Mouse (Mus musculus) embryo, embryonic 10 days (tissue): Measurements from ENCODE around the gene Rpl10-ps3.

ENCODE experiments used
- DNase-seq: peaks from one replicate; pipeline ENCODE4 v3.0.0-alpha.2; 2015; ENCODE audit warnings: low spot score

Gene Rpl10-ps3

DNA sequence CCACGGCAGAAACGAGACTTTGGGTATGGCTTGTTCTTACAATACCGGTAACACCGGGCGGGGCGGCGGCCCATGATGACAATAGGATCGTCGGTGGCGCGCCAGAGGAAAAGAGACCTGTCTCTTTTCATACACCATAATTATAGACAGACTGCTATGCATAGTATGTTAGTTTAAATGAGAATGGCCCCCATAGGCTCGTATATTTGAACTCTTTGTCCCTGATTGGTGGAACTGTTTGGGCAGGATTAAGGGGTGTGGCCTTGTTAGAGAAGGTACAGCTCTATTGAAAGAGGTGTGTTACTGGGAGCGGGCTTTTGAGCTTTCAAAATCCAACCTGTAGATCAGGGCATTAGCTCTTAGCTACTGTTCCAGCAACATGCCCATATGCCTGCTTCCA is at the start of gene Rpl10-ps3:
Rpl10-ps3 (minus strand) TSS at position 101 of the 400 bp plus-strand sequence.
- DNase-seq = no peak

DNA sequence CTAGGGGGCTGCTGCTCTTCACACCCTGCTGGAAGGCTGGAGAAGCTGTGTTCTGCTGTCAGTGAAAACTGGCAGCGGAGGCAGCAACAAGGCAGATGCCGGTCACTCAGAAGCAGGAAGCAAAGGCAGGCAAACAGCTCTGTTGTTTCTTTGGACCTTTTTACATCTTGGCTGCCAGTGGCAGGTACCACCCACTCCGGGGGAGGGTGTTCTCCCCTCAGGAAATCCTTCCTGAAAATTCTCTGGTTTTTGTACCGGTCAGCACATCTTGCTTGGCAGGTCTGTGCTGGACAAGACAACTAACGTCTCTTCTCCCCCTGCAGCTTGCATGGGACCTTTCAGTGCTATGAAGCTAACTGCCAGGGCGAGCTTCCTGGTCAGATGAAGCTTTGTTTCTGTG is 30.8 kb upstream of the Rpl10-ps3 start:
- no peak for DNase-seq

DNA sequence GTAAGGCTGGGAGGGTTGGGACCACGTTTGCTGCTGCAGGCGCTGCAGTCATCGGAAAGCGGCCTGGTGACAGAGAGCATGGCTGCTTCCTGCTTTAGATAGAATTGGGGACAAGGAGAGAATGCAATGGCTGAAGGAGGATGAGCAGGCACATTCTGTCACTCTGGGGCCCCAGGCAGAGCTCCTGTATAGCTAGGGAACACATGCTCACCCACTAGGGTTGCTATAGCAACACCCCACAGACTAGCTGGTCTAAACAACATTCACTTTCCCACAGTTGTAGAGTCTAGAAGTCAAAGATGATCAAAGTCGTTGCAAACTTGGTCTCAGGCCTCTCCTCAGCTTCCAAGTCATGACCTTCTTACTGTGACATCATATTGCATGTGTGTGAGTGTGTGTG is 29.9 kb upstream of the Rpl10-ps3 start:
- no peak for DNase-seq

DNA sequence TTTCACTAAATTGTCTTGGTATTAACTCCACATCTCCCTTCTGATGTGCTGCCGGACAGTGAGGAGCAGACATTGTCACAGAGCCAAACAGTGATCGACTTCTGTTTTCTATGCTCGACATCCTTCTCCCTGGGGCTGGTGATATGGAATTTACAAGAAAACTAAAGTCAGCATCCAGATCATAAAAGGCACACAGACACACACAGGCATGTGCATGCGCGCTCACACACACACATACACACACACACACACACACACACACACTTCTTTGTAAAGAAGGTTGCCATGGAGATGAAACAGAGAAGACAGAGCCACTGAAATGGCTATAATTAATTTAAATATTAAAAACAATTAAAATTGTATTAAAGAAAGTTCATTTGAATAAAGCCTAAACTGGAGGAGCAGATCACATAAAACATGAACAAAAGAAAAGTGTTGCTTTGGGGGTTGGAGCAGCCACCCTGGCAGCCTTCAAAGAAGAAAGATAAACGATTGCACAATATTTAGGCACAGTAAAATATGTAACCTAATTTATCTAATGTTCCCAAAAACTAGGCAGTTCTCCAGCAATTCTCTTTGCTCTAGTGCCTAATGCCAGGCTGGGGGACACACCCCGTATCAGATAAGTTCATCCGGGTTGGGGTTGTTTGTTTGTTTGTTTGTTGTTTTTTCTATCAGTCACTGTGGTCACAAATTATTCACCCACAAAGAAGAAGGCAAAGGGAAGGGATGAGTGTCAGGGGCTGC is 24.0 kb upstream of the Rpl10-ps3 start:
- DNase-seq = no peak

DNA sequence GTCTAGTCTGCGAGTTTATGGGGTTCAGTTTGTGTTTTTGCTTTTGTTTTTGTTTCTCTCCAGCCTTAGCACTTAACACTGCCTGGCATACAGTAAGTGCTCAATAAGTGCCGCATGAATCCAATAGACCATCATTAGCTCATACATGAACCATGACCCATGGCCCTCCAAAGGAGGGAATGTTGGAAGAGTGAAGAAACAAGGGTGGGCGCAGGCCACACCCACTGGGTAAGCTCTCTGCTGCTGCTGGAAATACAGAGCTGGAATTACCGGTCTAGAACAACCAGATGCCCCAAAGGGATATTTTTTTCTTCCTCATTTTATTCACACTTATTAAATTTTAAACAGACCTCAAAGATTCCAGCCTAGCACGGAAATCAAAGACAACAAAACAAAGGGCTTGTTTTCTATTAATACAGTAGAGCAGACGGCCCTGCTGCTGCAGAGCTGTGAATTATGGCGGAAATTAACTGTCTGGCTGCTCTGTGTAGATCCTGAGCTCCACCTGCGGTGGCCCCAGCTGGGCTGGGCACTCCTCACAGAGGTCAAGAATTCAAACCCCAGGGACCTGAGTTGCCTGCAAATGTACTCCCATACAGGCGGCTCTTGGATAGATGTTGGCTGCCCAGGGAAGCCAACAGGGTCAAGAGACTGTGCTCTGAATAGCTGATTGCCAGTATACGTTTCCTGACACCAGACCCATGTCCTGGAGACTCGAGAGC is 20.5 kb upstream of the Rpl10-ps3 start:
- DNase-seq = no peak

DNA sequence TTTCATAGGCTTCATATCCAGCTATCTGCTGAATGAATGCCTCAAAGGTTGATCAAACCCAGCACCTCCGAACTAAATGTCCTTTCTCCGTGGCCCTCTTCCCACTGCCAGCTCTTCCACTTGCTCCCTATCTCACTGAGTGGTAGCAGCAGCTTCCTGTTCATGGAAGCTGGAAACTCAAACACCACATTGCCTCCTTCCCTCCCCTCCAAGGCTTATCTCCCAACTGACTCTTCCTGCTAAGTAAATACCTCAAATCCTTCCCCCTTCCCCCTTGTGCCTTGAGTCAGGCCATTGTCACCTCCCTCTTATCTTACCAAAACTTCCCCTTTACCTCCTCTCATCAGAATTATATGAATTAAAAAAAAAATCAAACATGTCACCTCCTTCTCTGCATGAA is 19.2 kb upstream of the Rpl10-ps3 start:
- DNase-seq = no peak

DNA sequence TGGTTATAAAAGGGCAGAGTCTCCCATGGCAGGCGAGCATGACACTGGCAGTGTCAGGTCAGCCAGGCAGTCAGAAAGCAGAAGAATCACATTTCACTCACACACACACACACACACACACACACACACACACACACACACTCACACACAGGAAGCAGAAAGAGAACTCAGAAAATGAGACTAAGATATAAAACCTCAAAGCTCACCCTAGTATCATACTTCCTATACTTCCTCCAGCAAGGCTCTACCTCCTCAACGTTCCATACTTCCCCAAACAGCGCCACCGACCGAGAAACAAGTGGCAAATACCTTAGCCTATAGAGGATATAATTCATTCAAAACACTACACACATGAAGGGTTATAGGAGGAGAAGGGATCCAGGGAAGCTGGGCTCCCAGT is 18.5 kb upstream of the Rpl10-ps3 start:
- no peak for DNase-seq

DNA sequence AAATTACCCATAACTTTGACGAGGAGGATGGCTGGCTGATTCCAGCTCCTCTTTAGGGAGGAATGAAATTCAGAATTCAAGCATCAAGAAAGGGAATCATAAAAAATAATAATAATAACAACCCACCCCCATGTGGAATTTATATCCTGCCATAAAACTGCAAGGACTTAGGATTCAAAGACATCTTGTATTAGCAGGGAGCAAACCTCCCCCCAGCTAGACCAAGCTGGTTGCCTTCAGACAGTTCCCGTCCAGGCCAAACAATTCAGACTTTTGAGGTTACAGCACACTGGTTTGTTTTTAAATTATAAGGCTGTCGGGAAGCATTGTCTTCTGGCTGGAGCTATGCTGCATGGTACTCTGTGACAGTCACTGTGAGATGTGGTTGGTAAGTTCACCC is 17.8 kb upstream of the Rpl10-ps3 start:
- DNase-seq = no peak

DNA sequence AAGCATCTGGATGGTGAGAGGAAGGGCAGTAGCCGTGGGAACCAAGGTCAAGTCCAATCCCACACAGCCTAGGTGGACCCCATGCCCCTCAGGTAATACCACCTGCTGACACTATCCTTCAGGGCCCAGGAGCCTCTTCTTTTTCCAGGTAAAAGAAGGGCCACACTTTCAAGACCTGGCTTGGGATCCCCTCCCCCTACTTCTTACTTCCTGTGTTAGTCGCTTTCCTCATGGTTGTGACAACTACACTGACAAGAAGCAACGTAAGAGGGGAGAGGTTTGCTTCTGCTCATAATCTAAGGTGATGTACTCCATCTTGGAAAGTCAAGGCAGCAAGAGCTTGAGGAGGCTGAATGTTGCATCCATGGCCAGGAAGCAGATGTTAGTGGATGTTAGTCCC is 15.6 kb upstream of the Rpl10-ps3 start:
- no peak for DNase-seq

DNA sequence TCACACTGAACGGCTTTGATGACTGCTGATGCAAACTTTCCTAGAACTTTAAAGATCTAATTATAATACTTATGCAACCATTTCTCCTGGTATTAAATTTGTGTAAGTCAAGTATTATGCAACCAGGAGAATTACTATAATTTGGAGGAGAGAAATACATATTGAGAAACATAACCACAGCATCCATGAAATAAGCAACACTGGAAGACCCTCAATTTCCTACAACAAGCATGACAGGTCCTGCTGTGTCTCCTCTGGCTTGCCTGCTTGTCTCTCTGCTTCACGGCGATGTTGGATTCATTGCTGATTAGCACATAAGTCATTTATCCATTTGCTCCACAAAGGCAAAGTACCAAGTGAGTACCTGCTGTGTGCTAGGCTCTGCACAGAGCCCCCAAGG is 12.6 kb upstream of the Rpl10-ps3 start:
- no peak for DNase-seq

DNA sequence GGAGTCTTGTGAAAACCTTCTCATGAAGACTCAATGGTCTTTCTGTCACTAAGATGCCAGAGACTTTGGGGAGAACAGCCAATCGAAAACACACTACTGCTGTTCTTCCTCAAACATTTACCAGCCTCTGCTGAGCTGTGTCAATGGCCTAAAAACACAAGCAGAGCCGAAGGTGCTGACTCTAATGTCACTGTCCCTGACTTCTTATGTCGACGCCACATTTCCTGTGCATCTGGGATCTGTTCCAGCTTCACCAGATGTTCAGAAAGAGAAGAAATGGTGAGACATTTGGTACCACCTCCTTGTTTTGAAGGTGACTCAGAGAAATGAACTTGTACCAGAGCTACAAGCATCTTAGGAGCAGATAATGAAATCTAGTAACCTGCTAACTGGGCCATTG is 7.0 kb upstream of the Rpl10-ps3 start:
- no peak for DNase-seq

DNA sequence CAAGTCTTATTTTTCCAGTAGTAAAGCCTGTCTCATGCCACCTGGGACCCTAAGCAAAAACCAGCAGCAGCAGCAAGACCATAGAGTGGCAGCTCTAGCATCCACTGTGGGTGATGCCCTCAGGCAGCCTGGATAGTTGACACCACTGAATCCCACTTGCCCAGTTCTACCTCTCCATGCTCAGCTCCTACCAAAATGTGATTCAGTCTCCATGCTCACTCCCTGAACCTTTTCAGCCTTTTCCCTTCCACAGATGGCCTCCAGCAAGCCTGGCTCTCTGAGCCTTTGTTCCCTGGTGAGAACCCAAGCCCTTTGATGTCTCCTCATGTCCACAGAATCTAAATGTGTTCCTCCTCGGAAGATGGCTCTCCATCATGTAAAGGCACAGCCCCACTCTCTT is 5.8 kb upstream of the Rpl10-ps3 start:
- DNase-seq = no peak

DNA sequence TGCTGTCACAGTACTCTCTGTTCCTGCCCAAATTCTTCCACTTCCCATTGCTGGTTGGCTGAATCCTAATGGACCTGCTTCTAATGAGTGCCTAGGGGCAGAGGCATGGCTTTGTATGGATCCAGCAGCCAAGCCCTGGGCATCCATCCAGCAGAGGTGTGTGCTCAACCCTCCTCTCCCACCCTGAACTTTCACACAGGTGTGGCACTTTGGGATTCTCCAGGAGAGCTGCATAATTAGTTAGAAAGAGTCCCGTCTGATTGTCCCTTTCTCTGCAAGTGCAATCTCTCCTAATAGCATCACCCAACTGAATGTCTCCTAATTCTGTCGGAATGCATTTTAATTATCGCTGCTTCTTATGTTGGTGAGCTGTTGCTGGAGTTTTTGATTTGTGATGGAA is 4.4 kb upstream of the Rpl10-ps3 start:
- DNase-seq = no peak

DNA sequence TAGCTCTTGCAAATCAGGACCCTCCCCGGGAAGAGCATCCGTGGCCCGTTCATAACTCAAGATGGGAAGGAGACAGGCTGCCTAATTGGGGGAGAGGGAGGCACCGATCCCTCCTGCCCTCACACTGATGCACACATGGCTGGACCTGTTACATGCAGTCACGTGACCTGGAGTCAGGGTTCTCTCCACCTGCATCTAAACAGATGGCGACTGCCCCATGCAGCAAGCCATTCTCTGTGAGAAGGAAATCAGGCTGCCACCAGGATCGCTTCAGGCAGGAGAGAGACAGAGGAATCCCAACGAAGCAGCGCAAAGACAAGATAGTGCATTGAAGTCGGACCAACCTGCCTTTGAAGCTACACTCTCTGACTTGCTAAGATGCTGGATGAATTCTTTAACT is 3.5 kb upstream of the Rpl10-ps3 start:
- no peak for DNase-seq

DNA sequence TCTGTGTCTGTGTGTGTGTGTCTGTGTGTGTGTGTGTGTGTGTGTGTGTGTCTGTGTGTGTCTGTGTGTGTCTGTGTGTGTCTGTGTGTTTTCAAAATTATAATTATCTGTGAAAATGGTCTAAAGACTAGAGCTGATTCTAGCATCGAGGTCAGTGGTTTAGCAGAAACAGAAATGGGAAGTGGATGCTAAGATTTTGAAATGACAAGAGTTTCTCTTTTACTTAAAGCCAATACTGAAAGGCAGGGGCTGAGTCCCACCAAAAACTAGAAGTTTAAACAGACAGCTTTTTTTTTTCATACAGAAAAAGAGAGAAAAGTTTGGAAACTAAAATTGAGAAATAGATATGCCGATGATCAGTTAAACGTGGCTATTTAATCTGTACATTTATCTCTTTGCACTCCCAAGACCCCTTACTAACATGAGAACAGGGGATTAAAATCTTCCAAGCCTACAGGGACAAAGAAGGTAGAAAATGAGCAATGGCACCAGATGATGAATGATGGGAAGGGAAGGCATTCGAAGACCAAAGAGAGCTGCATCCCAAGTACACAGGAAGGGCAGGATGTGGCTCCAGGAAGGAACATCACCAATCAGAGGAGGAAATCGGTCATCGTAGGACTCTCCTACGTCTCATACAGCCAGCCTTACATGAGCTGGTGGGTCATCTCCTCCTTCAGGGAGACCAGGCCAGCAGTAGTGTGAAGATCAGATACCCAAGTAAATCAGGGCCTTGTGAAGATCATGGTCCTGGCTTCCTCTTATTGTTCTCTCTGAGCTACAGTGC is 9.0 kb downstream of the Rpl10-ps3 start:
- no peak for DNase-seq

DNA sequence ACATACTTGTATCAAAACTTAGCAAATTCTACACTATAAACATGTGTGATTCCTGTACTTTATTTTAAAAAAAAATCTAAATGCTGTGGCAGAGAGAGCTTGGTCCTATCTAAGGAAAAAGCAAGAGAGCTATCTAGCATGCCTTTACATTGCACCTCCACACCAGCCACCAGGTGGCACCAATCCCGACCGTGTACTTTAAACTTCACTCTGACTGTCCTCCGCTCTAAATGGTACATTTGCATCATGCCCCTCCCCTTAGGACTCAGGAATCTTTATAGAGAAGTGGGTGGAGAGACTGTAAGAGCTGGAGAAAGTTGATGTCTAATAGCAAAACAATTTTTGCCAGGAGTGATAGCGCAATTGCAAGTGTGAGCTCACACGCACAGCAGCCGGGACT is 11.4 kb downstream of the Rpl10-ps3 start:
- DNase-seq = peak; percentile 82

DNA sequence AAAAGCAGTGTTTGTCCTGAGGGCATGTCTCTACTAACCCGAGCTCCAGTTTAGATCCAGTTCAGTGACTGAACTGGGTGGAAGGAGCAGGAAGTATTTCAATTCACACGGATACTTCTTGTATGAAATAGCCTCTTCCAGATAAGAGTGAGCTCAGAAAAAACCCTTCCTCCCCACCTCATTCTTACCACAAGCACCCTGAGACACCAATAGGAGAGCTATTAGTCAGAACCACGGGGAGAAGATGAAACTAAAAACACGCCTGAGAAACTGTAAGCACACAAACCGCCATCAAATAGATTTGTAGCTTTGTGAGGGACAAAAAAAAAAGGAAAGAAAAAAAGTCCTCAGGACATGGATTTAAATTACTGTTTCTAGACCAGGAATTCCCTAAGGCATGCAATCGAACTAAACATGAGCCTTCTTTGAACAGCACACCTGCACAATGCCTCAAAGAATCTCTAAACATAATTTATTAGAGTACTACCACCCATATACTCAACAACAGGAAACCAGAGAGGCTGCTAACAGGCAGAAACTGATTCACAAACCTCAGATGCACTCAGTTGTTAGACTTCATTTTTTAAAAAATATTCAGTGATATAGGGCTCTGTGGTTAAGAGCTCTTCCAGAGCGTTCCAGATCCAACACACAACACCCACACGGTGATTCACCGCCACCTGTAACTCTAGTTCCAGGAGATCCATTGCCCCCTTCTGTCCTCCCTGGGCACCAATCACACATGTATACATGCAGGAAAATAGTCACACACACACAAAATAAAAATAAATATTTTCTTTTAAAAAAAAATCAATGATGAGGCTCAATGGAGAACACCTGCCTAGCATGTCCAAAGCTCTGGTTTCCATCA is 20.2 kb downstream of the Rpl10-ps3 start:
- DNase-seq = no peak

DNA sequence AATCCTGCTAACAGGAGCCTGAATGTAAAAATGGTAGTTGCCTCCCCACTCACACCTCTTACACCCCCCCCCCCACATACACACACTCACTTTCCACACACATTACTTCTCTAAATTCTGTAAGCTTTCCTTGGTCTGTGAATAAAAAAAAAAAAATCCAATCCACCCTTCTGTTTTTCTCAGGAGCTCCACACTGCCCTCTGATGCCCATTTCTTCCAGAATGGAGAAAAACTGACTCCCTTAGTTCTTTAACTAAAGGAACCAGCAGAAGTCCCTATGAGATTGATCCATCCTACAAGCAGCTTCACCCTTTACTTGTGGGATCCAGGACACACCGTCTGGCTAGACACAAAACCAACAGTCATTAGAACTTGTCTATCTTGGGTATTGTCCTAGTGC is 24.0 kb downstream of the Rpl10-ps3 start:
- no peak for DNase-seq

DNA sequence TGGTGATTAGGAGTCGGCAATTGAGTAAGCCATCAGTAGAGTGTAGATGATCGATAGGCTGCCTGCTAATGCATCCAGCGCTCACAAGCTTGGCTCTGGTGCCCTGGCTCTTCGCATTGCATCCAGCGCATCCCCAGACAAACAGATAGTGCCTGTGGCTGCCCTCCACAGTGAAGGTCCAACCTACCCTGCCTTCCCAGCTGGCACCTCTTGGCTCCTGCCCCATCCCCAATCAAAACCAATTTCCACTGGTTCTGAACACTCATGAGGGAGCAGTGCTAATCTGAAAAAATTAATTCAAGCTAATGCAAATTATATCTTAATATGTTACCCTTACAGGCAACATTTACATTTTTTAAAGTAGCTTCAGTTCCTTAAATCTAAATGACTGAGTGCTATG is 25.3 kb downstream of the Rpl10-ps3 start:
- DNase-seq = no peak

DNA sequence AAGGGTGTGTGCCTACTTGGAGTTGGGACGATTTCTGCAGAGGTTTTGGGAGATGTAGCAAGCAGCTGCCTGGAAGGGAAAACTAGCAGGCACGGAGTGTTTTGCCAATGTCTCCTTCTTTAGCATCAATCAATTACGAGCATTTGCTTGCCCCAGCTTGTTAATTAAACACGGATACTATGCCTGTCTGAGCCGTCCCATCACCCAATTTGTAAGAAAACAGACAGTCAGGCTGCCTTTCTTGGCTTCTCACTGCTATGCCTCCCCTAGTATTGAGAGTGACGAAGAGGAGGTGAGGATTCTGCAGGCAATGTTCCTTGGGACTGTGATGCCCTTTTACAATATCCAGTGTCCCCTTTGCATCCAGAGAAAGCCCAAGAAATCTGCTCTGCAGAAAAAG is 27.5 kb downstream of the Rpl10-ps3 start:
- no peak for DNase-seq

DNA sequence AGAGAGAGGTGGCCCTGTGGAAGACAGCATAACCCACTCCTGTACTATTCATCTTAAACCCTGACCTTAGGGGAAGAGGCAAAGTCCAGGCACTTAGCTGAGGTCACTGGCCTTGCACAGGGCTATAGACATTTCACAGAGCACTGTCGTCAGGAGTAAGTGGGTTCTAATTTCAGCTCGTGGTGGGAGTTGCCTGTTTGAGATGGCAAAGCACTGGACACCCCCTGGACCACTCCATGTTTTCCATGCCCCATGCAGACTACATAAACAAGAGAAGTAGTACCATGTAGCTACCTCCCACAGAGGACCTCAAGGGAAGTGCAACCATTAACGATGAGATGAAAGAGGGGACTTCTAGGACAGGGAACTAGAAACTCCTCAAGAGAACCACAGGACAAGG is 29.1 kb downstream of the Rpl10-ps3 start:
- DNase-seq = no peak

DNA sequence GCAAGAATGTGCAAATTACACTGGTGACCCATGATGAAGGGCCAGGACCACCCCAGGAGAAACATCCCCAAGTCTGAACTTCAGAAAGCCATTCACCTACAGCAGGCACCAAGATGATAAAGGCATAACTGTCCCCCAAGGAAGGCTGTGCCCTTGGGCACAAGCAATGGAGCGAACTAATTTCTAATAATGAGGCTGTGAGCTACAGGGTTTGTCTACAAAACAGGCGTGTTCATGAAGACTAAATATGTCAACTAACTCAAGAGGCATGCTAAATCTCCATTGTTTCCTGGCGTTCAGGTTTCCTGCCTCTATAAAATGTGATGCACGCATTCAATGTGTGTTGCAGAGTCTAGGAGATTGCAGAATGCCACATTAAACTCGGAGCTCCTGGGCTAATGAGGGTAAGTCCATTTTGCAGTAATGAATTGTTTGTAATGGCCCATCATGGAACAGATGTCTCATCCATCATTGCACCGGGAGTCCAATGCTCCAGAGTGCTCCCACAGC is 33.7 kb downstream of the Rpl10-ps3 start:
- DNase-seq = no peak
